Mouse (Mus musculus) mouse trophoblast stem cell (cell line): ENCODE results near the gene Ifnl3.
"Not testable (repeated sequence)": the region's sequence is repeated elsewhere in the genome, so short reads cannot be mapped to it uniquely, and the experiment has no call there.

Source experiments
- in situ Hi-C, 2 experiments: fragments of 300-500 bp; cut with MseI, MboI; formaldehyde crosslinking; loops; 2 replicates in 1 of 2; 3 replicates in 1 of 2; pipeline ENCODE4 v1.15.1; 2025

Ifnl3 gene

GRCm38 (mm10) chr7:28522536-28522935, at the start of gene Ifnl3:
Gene Ifnl3, plus strand, starts transcription at chr7:28522836.
- in situ Hi-C loops: not testable (repeated sequence)

- in situ Hi-C loops: no loop called here
These were observed 46.4 kb upstream of the Ifnl3 start for GRCm38 (mm10) chr7:28476191-28476590.

DNA sequence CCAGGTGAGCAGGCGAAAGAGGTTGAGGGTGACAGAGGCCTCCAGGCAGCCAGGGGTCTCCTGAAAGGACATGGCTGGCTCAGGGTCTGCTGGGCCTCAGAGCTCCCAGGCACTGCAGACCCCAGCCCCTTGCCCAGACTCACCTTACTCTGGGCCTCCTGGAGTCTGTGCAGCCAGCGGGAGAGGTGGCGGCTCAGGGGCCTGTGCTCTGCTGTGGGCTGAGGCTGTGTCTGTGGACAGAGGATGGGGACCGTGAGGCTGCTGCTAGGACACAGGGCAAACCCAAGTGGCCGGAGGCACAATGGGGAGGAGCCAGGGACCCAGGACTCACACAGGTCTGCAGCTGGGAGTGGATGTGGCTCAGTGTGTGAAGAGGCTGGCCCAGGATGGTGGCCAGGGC, 45.3 kb upstream of the Ifnl3 start:
- in situ Hi-C loops: no loop called here

DNA sequence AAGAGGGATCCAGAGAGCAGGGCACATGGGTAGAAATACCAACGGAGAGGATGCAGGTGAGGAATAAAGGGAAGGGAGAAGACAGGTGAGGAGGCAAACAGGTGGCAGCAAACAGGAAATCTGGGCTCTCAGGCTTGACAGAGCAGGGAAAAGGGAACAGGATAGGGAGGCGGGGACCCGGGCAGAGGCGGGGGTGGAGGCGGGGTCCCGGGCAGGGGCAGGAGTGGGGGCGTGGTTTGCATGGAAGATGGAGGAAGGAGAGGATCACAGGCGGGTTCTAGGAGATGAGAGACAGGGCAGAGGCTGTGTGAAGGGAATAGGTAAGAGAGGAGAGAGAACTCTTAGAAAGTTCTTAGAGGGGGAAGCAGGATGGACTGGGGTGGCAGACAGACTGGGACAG, 43.8 kb upstream of the Ifnl3 start:
- in situ Hi-C loops: no loop called here

DNA sequence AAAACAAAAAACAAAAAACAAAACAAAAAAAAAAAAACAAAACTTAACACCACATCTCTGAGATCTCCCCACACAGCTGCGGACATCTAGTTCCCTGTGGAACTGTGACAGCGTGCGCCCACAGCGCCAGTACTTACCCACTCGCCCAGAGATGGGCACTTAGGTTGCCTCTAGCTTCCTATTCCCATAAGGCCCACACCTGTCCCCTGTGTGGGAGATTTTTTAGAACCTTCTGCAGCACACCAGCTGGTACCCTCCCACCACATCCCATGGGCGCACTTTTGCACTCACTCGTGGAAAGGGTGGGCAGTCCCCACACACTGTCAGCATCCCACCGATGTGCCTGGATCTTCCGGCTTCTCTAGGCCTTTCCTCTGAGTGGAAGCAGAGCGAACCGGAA, 39.8 kb upstream of the Ifnl3 start:
- in situ Hi-C loops: no loop called here

- in situ Hi-C loops: no loop called here
These were observed 38.4 kb upstream of the Ifnl3 start for GRCm38 (mm10) chr7:28484192-28484591.

DNA sequence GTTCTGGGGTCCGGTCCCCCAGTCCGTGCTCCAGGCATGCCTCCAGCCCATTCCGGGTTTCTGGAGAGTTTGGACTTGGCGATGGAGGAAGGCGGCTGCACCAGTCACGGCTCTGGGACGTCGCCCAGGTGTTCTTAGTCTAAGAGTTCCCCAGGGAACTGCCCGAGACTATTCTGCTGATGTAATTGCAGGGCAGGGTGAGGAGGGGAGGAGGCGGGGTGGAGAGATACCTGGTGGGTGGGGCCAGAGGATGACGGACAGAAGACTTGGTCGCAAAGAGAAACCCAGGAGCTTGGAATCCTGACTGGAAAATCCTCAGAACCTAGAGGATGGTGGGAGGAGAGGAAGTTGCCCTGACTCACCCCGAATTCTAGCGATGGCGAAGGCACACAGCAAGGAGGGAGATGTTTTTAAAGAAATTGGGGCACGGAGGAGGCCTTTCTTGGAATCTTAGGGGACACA, 34.6 kb upstream of the Ifnl3 start:
- in situ Hi-C loops: no loop called here

DNA sequence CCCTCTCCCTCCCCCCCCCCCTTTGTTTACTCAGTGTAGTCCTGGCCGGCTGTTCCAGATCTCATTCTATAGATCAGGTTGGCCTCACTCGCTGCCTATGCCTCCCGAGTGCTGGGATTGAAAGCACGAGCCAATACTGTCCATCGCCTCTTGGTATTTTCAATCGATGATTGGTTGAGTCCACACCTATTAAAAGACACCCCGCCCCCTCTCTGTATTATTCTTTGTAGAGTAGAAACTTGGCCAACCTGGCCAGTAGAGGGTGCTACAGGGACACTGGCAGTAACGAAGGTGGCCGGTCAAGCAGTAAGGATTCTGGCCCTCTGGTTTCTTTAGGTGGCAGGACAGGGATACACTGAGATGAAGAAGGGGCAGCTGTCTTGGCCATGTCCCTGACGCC, 32.2 kb upstream of the Ifnl3 start:
- in situ Hi-C loops: loop anchor here (5.0 to 10.0 kb wide), 2 partner anchors 37 to 114 kb away; no protein-coding TSS in a partner anchor

DNA sequence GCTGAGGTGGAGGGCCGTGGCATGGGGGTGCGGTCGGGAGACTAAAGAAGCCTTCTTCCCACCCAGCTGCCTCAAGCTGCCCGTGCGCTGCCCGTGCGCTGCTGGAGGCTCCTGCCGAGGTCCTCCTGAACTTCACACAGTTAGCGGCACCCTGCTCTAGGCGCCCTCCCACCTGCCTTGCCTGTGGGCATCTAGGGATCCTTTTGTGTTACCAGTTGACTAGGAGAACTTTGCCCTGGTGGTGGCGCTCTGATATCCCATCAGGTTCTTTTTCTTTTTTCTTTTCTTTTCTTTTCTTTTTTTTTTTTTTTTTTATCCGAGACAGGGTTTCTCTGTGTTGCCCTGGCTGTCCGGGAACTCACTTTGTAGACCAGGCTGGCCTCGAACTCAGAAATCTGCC, 31.7 kb upstream of the Ifnl3 start:
- in situ Hi-C loops: loop anchor here (5.0 to 10.0 kb wide), 2 partner anchors 36 to 114 kb away; no protein-coding TSS in a partner anchor

DNA sequence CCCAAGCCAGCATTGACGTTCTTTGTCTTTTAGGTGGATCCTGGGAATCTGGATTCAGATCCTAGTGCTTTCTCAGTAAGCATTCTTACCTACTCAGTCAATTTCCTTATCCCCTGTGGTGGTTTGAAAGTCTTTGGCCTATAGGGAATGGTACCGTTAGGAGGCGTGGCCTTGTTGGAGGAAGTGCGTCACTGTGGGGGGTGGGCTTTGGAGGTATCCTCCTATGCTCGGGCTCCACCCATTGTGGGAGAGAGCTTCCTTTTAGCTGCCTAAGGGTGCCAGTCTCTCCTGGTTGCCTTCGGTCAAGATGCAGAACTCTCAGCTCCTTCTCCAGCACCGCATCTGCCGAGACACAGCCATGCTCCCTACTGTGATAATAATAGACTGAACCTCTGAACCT, 30.3 kb upstream of the Ifnl3 start:
- in situ Hi-C loops: loop anchor here (5.0 to 10.0 kb wide), 2 partner anchors 35 to 112 kb away; no protein-coding TSS in a partner anchor

DNA sequence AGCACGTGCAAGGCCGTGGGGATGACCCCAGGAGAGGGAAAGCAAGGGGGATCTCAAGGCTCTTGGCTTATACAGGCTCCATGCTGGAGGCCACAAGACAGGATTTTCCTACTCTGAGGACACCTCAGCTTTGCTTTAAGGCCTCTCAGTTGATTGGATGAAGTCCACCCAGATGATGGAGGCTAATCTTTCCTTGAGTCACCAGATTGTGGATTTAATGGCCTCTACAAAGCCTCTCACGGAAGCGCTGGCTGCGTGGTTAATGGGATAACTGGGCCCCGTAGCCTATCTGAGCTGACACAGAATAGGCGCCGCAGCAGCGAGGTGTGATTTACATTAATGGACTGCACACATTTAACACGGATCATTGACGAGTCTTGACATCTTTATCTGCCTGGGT, 27.2 kb upstream of the Ifnl3 start:
- in situ Hi-C loops: loop anchor here in 1 of 2 experiments (10.0 kb wide), 1 partner anchor 109 kb away; no protein-coding TSS in a partner anchor

DNA sequence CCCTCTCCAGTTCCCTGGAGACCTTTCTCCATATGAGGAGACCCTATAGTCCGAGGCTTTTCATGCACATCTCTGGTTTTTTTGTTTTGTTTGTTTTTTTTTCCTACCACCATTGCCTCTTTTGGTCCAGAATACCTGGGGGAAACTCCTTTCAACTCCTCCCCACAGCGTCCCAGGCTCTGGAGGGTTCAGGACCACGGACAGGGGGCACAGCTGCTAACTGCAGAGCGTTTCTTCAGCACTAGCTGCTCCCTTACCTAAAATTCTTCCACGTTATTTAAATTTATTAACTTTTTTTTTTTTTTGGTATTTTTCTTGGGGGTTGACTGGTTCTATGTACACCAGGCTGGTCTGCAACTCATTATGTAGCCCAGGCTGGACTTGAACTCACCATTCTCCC, 17.1 kb upstream of the Ifnl3 start:
- in situ Hi-C loops: no loop called here

DNA sequence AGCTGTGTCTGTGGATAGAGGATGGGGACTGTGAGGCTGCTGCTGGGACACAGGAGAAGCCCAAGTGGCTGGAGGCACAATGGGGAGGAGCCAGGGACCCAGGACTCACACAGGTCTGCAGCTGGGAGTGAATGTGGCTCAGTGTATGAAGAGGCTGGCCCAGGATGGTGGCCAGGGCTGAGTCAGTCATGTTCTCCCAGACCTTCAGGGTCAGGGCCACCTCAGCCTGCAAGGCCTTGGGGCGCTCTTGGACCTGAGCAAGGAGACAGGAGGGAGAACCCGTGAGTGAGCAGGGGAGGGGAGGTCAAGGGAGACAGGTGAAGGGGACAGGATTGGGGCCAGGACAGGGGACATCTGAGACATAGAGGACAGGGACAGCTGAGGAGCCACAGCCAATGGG, 13.5 kb upstream of the Ifnl3 start:
- in situ Hi-C loops: not testable (repeated sequence)

DNA sequence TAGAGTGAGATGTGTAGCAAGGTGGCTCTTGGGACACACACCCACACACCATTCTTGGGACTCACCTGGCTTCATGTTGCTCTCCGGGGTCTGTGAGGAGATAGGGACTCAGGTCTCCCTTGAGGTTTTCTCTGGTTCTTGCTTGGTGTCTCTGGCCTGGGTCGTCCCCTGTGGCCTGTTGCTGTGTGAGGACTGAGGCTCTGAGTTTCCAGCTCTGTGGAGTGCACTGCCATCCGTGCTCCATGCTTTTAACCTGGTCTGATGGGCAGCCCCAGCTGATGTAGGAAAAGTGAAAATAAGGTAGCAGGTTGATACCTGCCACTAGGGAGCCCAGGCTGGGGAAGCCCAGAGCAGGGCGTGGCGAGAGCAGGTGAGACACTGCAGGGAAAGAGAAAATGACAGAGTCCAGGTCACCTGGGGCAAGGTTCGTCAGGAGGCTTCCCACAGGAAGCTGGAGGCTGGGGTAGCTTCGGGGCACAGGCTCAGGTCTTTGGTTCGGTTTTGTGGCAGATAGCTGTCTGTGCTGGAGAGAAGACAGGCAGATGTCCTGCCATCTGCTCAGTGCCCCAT, 12.1 kb upstream of the Ifnl3 start, which contains the start of gene Ifnl2:
TSS of gene Ifnl2 (minus strand) at position 51 of the 570 bp plus-strand sequence.
- in situ Hi-C loops: not testable (repeated sequence)

GRCm38 (mm10) chr7:28511441-28511840, 11.2 kb upstream of the Ifnl3 start:
- in situ Hi-C loops: no loop called here

GRCm38 (mm10) chr7:28527922-28528719, 5.5 kb downstream of the Ifnl3 start:
- in situ Hi-C loops: loop anchor here (5.0 kb wide), 1 partner anchor 36 kb away; no protein-coding TSS in a partner anchor

GRCm38 (mm10) chr7:28532005-28532404, 9.4 kb downstream of the Ifnl3 start:
- in situ Hi-C loops: no loop called here

DNA sequence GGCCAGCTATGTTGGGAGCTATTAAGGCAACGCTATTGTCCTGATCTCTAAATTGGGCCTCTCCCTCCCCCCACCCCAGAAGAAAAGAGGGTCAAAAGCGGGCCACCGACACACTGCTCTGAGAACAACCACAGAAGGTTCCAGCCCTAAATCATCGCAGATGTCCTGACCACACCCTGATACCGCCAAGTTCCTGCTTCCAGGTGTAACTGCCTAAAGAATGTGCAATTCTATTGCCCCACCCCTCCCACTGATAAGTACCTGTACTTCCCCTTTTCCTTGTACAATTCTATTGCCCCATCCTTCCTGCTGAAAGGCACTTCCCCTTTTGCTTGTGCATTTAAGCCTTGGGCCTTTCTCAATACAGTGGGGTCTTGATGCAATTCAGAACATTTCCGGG, 16.2 kb downstream of the Ifnl3 start:
- in situ Hi-C loops: not testable (repeated sequence)

GRCm38 (mm10) chr7:28540526-28540925, 17.9 kb downstream of the Ifnl3 start, which contains the start of gene Sycn:
Gene Sycn, plus strand, starts transcription at chr7:28540885.
- in situ Hi-C loops: no loop called here

GRCm38 (mm10) chr7:28544051-28544601, 21.5 kb downstream of the Ifnl3 start:
- in situ Hi-C loops: no loop called here

DNA sequence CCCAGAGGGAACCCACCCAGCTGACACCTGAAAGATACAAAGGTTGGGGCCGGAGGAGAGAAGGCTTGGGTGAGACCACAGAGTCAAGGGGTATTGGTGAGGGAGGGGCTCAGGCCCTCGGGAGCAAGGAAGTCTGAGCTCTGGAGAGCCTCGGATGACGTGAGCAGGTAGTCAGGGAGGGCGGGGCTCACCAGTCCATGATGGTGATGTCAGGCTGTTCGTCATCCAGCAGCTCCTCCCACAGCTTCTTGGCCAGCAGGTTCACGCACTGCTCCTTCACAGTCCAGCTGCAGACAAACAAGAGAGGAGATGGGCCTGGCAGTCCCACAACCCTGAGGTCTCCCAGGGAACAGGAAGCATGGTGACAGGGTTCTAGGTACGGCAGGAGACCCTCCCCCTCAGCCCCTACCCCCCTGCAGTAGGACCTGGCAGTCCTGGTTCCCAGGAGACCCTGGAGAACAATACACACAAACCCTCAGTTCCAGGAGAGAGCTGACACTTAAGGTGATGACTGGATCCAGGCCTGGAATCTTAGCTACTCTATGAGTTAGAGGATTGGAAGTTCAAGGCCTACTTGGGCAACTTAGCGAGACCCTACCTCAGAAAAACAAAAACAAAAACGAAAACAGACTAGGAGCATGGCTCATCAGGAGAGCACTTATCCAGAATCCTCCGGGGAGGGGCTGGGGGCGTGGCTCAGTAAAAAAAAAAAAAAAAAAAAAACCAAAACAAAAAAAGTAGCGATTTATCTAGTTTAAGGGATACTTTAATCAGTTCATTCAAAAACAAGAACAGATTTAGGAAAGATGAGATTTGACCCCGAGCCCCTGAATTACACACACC, 22.6 kb downstream of the Ifnl3 start:
- in situ Hi-C loops: no loop called here

- in situ Hi-C loops: no loop called here
These were observed 23.2 kb downstream of the Ifnl3 start for GRCm38 (mm10) chr7:28545891-28546210.
